Mouse (Mus musculus) left cerebral cortex, adult 9 months (tissue): Measurements from ENCODE around the gene Hnrnpul2.
"Not testable (repeated sequence)": the region's sequence is repeated elsewhere in the genome, so short reads cannot be mapped to it uniquely, and the experiment has no call there.

Source experiments
- DNase-seq, 2 experiments: peaks; one replicate each; pipeline ENCODE4 v3.0.0; 2022; ENCODE audit warnings: low spot score in 2 of 2

Hnrnpul2 gene

DNA sequence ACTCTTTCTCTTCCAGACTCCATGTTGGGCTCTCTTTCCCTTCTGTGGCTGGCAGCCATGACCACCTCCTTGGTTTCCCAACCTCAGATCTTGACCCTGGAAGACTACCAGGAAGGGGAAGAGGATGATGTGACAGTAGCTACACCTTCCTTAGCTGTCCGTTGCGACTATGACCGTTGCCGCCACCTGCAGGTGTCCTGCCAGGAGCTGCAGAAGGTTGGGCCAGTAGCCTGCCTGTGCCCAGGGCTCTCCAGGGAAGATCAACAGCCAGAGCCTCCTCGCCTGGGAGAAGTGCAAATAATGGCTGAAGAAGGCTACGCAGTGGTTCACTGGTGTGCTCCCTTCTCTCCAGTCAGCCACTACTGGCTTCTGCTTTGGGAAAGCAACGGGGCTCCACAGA lies 31.8 kb downstream of the Hnrnpul2 start:
- DNase-seq = no peak

DNA sequence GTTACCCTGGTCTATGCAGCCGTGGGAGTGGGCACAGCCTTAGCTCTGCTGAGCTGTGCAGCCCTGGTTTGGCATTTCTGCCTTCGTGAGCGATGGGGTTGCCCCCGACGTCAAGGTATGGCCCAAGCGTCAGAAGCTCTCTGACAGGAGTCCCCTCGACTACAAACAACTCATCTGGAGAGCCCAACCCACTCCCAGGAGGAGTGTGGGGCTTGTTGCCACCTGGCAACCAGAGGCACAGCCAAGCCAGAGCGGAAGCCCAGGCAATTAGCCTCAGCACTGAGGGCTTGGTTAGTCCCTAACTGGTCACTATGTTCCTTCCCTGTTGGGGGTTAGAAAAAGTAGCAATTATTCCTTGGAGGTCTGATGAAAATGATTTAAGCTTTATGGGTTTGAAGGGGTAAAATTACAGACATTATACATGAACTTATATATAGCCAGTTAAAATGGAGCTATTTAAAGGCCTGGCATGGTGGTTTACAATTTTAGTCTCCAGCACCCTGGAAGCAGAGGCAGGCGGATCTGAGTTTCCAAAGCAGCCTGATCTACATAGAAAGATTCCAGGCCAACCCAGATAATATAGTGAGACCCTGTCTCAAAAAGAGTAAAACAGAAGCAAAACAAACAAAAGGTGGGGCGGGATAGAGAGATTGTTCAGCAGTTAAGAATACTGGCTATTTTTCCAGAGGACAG lies 32.6 kb downstream of the Hnrnpul2 start:
- no peak for DNase-seq

DNA sequence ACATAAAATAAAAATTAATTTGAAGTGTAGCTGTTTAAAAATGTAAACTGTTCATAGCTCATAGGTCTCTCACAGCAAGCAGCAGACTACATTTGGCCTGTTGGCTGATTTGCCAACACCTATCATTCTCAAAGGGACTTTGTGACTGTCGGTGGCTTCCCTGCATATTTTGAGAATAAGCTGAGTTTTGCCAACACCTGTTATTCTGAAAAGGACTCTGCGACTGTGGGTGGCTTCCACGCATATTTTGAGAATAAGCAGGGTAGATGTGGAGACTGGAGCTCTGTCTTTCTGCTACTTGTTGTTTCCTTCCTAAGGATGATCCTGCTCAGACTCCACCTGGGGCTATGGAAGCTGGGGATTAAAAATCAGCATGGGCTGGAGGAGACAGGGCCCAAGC lies 33.3 kb downstream of the Hnrnpul2 start:
- DNase-seq = no peak

GRCm38 (mm10) chr19:8857689-8858088 lies 37.9 kb downstream of the Hnrnpul2 start:
- DNase-seq = no peak

GRCm38 (mm10) chr19:8859018-8859417 lies 39.2 kb downstream of the Hnrnpul2 start:
- no peak for DNase-seq

DNA sequence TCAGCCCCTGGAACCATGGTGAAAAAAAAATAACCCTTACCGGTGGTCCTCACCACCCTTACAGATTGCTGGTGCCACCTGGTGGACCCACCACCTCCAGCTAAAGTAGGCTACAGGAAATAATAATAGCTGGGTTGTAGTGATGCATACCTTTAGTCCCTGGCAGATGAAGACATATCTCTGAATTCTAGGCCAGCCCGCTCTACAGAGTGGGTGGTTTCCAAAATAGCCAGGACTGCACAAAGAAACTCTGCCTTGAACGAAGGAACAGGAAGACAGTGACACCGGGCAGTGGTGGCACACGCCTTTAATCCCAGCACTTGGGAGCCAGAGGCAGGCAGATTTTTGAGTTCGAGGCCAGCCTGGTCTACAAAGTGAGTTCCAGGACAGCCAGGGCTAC lies 44.5 kb downstream of the Hnrnpul2 start:
- no peak for DNase-seq

DNA sequence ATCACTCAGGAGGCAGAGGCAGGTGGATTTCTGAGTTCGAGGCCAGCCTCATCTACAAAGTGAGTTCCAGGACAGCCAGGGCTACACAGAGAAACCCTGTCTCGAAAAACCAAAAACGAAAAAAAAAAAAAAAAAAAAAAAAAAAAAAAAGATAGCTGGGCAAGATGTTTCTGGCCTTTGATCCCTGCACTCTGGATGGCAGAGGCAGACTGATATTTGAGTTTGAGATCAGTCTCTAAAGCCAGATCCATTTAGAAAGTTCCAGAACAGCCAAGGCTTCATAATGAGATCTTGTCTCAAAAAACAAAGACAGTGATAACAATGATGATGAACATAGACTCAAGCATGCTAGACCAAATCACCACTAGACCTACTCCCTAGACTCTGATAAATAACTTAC lies 50.6 kb downstream of the Hnrnpul2 start:
- not testable (repeated sequence) for DNase-seq

DNA sequence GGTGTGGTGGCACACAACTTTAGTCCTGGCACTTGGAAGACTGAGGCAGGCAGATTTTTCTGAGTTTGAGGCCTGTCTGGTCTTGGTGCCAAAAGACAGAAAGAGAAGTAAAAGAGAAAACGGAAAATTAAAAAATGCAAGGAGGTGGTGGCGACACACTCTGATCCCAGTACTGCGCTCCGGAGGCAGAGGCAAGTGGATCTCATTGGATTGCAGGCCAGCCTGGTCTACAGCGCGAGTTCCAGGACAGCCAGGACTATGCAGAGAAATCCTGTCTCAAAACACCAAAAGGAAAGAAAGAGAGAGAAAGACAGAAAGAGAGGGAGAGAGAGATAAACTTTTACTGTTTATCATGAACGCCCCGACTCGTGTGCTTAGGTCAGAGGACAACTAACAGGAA lies 51.0 kb downstream of the Hnrnpul2 start:
- DNase-seq = no peak

- DNase-seq = peak; percentile 97 to 99
Observed at GRCm38 (mm10) chr19:8871267-8872186, 51.7 kb downstream of the Hnrnpul2 start, which contains the start of gene Ubxn1. Ubxn1 (plus strand) TSS chr19:8871496.

DNA sequence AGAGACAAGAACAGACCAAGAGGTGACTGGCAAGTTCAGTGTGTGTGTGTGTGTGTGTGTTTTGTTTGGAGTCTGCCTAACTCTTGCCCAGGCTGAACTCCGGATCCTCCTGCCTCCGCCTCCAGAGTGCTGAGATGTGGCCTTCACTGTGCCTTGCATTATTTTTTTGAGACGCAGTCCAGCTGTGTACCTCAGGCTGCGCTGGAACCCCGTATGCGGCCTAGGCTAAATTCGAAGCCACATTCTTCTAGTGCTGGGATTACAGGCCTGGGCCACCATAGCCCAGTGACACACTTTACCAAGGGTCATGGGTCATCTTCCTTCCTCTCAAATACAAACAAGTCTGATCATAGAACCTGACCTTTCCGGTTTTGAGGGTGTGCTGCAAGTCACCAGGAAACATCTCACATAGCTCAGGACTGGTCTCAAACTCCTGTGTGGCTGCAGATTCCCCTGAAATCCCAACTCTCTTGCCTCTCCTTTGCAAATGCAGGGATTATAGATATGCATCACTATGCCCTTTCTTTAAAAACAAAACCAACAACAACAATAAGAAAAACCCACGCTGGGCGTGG lies 52.5 kb downstream of the Hnrnpul2 start:
- no peak for DNase-seq

- DNase-seq = no peak
Observed at GRCm38 (mm10) chr19:8875031-8875430, 55.2 kb downstream of the Hnrnpul2 start.

GRCm38 (mm10) chr19:8880311-8881033 lies 60.7 kb downstream of the Hnrnpul2 start, which contains the start of gene Uqcc3:
Uqcc3 (minus strand) TSS chr19:8880923.
- peak; percentile 69 to 91 for DNase-seq

GRCm38 (mm10) chr19:8881034-8881392 lies 61.2 kb downstream of the Hnrnpul2 start:
- DNase-seq = no peak

GRCm38 (mm10) chr19:8883616-8884015 lies 63.8 kb downstream of the Hnrnpul2 start, which contains the start of the genes Lbhd1 and Gm49403:
Lbhd1 (plus strand) TSS chr19:8883732.
Gm49403 (plus strand) TSS chr19:8883930.
- DNase-seq = no peak
